Mouse (Mus musculus) gastrocnemius, postnatal 36 days (tissue): Measurements from ENCODE around the gene Clk3. TPM values are rescaled to one million over a fixed set of nuclear protein-coding genes. Genes with fewer than 3 reads are reported as not detected.

ENCODE experiments used
- DNase-seq, 2 experiments: peaks; one replicate each; pipeline ENCODE4 v3.0.0; 2022
- intact Hi-C: fragments of 180-260 bp; cut with DNase I; formaldehyde crosslinking; loops from one replicate; pipeline ENCODE4 v1.15.1; 2025
- total RNA-seq, 2 experiments: library from RNA; stranded (reverse); gene quantifications; 2 replicates each; pipeline ENCODE4 v1.2.3; 2021

Gene Clk3
- total RNA-seq, 2 experiments from 2014 or later = 35.9 to 37.7 TPM

DNA sequence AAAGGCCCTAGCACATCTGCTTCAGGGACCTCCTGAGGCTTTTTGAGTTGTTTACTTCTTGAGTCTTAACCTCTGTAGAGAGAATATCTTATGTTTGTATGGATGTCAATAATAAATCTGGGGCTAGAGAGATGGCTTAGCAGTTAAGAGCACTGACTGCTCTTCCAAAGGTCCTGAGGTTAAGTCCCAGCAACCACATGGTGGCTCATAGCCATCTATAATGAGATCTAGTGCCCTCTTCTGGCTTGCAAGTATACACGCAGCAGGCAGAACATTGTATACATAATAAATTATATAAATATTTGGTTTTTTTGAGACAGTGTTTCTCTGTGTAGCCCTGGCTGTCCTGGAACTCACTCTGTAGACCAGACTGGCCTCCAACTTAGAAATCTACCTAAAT is 8.5 kb upstream of the Clk3 start:
- intact Hi-C loops = loop anchor here (5.0 kb wide), 1 partner anchor 63 kb away; the partner anchor contains the start of gene Arid3b
- no peak for DNase-seq

DNA sequence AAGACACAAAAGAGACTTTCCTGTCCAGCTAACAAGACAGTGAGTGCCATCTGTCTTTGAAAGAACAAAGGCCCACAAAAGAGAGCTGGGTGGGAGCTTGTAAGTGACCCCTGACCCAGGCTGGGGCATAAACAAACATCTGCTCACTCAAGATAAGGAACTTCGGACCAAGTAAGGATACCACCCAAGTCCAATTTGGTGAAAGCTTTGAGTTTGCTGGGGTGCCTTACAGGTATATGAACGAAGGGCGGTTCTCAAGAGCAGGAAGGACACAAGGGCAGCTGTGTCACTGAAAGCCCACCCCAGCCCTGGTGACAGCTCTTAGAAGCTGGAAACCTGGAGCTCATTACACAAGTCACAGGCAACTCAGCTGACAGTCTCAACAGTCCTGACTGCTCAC is 8.1 kb upstream of the Clk3 start:
- DNase-seq = no peak
- intact Hi-C loops = loop anchor here (5.0 kb wide), 1 partner anchor 64 kb away; the partner anchor contains the start of gene Arid3b

DNA sequence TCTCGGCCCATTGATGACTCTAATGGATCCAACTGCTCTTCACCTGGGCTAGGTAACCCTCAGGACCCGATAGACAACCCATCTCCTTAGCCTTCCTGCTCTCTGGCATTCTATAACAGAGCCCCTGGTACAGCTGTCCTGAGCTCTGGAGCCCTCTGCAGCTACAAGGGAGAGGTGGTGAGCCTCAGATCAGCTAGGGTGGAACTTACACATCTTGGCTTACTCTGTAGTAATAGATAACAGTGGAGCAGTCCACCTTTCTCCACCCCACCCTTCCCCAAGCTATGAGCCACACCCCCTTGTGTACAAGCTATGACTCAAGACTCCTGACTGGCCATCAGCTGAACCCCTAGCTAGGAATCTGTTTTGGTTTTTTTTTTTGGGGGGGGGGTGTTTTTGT is 5.2 kb upstream of the Clk3 start:
- intact Hi-C loops = loop anchor here (5.0 kb wide), 1 partner anchor 66 kb away; the partner anchor contains the start of gene Arid3b
- DNase-seq = no peak

DNA sequence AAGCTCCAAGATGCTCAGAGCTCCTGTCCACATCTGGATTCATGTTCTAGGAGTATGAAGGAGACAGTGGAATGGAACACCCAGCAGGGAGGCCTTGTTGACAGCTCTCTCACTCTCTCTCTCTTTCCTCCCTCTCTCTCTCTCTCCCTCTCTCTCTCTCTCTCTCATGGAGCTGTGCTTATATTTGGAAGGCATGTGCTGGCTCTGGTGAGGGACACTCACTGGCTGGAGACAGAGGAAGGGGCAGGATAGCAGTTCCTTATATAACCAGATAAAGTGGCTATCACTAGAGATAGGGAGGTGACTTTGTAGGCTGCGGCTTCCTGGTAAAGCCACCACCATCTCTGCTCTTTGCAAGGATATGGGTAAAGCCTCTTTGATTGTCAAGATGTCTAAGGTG is 4.6 kb upstream of the Clk3 start:
- DNase-seq = no peak
- intact Hi-C loops = loop anchor here (5.0 kb wide), 1 partner anchor 67 kb away; the partner anchor contains the start of gene Arid3b

DNA sequence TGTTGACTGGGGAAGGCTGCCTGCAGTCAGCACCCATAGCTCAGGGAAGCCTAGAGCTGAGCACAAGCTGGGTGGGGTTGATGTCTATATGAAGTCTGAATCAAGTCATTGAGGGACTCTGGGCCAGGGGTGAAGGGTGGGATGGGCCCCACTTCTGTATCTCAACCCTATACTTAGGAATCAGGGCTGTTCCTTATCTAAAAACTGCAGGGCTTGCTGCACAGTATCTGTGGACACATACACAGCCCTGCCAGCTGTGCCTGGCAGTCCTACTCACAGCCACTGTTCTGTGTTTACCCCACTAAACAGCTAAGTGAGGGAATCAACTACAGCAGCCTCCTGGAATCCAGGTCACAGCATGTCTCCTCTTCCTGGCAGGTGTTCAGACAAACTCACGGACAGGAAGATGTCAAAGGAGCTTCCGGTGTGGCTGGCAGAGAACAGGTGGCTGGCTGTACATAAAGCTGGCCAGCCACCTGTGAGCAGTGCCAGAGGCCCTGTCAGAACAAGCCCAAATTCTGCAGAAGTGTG is 3.9 kb upstream of the Clk3 start:
- DNase-seq = no peak
- intact Hi-C loops = loop anchor here (5.0 to 10.0 kb wide), 2 partner anchors 68 to 225 kb away; partner anchors contain the start of gene Arid3b

DNA sequence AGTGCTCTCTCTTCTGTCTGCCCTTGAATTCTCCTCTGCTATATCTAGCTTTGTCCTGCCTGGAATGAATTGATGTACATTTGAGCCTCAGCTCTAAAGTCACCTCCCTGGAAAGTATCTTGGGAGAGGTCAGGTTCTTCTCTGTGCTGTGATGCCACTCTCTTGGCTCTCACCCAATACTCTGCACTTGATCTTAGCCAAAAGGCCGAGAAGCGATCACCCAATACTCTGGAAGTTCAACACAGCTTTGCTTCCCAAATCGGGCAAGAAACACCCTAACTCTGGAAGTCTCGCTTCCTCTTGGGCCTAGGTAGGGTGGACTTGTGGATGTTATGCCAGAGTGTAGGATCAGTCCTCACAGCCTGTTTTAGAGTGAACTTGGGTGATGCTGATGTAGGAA is 1.6 kb upstream of the Clk3 start:
- intact Hi-C loops = loop anchor here (10.0 kb wide), 1 partner anchor 228 kb away; no protein-coding TSS in a partner anchor
- no peak for DNase-seq

DNA sequence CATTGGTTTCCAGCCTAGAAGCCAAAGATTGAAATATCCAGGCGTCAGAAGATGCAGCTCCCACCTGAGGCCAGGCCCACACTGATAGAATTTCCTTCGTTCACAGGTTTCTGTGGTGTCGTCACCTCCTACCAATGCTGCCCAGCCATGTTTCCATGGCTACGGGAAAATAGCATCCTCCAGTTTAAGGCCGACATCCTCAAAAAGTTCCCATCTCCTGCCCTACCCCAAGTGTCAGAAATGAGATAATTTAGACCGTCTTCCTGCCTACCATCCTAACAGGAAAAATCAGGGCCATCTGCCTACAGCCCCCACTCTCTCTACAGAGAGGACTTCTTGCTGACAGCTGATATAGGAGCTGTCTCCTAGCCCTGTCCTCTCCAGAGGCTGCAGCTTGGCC is 771 bp upstream of the Clk3 start:
- intact Hi-C loops = loop anchor here (10.0 kb wide), 1 partner anchor 228 kb away; no protein-coding TSS in a partner anchor

DNA sequence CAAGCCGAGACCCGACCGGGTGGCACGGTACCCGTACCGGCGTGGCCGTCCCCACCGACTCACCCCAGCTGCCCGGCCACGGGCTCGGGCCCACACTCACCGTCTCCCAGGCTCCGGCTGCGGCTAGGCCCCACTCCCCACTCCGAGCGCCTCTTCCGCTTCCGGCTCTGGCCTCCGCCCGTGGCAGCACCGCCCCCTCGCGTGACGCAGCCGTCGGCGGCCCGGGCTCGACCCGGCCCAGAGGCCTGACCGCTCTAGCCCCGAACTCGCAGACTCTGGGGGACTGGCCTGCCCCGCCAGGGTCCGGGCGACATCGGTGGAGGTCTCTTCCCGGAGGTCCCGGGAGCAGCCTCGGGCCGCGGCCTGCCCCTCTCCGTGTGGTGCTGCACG is 691 bp downstream of the Clk3 start:
- intact Hi-C loops = loop anchor here (5.0 to 10.0 kb wide), 2 partner anchors 228 to 230 kb away; partner anchors contain the start of gene Fam219b
- DNase-seq = peak; percentile 92 to 93

More for the DNA sequence above, 771 bp upstream of the Clk3 start:
- no peak for DNase-seq

DNA sequence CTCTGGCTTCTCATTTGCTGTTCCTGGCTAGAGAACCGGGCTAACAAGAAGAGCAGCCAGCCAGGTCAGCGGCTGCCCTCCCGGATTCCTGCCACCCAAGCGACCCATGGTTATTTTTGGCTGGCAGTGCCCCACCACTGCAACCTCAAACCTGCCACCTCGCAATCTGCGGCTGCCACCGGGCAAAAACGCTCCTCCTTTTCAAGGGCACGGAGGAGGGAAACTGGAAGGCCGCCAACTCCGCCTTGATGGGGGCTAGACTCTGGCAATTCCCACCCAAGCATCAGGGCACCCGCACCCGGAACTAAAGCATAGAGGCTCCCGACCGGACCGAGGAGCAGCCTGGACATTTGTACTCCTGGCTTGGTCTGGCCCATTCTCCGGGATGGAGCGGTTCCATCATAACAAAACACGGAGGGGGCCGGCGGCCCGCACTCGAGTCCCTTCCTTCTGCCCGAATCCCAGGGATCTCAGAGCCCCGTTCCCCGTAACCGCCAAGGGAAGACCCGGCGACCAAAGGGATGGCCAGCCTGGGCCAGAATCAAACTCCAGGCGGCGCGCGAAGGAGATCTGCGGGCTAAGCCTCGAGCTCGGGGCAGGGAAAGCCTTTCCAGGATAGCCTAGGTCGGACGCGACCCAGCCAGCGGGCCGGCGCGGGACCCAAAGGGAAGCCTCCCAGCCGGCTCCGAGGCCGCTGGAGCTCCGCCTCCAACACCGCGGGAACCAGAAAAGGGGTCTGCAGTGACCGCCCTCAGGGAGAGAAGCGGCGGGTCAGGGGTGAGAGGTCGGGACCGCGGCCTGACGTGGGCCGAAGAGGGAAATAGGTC is 1.3 kb downstream of the Clk3 start:
- intact Hi-C loops = loop anchor here (5.0 to 10.0 kb wide), 2 partner anchors 227 to 230 kb away; partner anchors contain the start of gene Fam219b
- DNase-seq = peak; percentile 64 to 70

DNA sequence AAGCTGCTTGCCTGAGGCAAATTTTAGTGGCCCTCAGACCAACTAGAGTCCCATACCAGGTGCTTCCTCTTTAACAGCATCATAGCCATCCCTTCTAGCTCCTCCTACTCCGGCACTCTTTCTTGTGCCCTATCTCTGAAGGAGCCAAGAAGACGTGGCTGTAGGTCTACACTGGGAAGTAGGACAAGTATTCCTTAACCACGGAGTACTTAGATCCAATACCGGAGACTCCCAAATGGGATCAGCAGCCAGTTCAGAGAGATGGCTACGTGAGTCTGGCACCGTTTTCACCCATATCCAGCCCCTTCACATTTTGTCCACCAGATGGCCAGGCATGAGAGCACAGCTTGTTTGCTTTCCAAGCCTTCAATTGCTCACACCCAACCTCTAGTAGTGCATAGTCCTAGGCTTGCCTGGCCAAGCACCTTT is 3.1 kb downstream of the Clk3 start:
- no peak for DNase-seq
- intact Hi-C loops = loop anchor here (5.0 to 10.0 kb wide), 2 partner anchors 225 to 232 kb away; partner anchors contain the start of gene Fam219b

DNA sequence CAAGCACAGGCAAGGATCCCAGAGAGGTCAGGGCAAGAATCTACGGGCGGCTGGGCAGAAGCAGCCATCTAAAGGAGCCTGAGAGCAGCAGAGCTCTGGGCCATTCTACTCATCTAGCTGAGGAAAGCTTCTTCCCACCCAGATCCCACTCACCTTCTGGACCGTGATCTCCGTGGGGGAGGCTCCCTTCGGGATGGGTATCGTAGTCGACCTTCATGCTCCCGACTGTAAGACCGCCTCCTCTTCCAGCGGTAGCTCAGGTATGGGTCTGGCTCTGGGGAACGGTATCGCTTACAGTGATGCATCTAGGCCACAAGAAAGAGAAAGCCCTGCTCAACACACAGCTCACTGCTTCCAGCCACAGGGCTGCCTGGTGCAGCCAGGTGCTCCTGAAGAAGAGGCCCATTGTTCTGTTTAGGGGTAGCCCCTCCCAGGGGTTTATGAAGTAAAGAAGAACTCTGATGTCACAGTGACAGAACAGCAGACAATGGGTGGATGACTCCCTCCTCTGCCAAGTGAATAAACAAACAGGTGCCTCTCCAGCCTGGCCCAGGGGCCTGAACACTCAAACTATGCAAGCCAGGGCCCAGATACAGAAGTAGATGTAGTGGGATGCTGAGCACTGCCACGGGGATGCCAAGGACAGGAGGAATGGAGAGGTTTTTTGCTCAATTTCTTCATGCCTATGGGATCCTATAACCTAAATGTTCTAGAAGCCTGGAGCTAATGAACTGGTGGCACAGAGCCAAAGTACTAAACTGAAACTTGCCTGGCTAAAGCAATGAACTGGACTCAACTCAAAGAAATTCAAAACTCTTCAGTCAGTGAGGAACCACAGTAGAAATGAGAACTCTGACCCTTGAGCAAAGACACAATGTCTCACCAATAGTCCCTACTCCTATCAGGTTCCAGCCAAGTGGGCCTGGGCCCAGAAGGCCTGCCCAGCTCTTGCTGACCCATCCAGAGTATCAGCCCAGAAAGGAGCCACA is 3.8 kb downstream of the Clk3 start:
- DNase-seq = no peak
- intact Hi-C loops = loop anchor here (5.0 to 10.0 kb wide), 2 partner anchors 225 to 233 kb away; partner anchors contain the start of gene Fam219b

DNA sequence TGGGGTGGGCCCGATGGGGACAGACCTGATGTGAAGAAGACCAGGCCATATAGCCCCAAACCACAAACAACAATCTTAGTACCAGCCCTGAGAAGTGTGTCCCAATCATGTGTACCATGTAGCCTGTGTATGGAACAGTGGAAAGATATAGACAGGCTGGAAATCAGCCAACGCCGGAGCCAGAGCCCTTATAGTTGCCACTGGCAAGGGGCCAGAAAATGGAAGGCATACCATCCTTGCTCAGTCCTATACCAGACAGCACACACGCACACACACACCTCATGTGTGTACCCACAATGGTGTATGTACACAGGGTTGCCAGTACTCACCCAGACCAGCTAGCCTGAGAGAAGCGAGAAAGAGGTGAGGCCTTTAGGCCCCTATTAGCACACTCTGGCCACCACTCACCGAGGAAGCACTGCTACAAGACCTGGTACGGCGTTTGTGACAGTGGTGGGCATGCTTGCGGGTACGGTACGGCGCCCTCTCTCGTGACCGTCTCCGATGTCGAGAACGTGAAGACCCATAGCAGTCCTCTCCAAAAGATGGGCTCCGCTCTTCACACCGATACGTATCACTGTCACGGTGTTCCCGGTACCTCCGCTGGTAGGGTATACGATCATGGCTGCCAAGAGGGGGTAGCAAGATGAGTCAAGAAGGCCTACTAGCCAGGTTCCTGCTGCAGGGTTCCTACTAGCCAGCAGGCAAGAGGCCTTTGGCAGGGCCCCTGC is 5.1 kb downstream of the Clk3 start:
- intact Hi-C loops = loop anchor here (5.0 to 10.0 kb wide), 2 partner anchors 223 to 234 kb away; partner anchors contain the start of gene Fam219b
- no peak for DNase-seq

DNA sequence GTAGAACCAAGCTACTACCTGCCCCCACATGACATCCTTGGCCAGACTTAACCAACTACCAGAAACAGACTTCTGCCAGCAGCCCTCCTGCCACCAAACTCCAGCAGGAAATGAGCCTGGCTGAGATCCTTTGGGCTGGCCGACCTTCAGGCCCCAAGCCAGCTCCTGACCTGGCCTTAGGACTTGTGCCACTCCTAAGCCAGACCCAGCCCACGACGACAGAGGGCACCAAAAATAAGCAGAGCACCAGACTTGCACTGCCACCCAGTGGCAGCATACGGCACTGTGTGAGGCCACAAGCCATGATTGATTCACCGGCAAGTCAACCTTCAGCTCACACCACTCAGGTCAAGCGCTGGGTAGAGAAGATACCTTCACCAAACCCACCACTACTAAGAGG is 6.4 kb downstream of the Clk3 start:
- DNase-seq = peak; percentile 72 to 78
- intact Hi-C loops = no loop called here

DNA sequence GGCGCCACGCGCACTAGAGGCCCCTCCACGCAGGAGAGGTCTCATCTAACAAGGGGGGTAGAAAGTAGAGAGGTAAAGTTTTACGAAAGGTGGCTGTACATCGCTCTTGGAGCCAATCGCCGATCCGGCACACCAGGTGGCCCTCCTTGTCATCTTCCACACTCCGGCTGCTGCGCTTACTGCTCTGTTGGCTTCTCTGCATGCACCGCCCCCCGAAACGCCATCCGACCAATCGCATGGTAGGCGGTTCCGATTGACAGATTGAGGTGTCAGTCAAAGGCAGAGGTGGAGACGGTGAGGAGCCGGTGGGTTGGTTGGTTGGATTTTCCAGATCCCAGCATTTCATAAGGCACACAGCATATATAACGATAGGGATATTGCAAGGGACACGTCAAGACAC is 7.1 kb downstream of the Clk3 start:
- intact Hi-C loops = no loop called here
- DNase-seq = no peak

DNA sequence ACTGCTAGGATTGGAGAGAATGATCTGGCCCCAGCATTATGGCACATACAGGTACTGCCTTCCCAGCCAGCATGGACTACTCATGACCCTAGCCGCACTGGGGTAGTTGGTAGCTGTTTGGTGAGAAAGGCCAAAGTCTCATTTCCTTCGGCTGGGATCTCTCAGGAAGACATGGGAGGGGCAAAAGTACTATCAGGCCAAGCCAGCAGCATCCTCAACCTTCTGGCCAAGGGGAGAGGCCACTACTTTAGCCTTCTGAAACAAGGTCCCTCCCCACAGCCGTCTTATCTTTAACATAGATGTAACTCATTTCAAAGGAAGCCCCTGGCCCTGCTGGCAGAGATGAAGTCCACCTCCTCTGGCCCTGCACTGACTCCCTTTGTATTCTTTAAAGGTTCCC is 8.1 kb downstream of the Clk3 start:
- no peak for DNase-seq
- intact Hi-C loops = no loop called here

DNA sequence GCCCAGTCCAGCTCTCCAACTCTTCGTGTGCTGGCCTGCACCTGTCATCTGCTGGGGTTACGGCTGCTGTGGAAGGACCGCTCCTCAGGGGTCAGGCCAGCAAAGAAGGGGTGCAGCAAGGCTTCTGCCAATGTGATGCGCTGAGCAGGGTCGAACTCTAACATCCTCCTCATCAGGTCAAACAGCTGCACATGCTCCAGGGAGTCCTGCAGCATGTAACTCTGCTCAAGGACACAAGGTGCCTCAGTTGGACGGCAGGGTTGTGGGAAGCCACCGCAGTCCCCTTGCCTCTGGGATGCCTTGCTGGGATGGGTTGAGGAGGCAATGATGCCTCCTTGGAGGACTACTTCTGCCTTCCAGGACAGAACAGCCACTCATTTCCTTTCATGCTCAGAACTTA is 14.8 kb downstream of the Clk3 start:
- no peak for DNase-seq
- intact Hi-C loops = no loop called here

DNA sequence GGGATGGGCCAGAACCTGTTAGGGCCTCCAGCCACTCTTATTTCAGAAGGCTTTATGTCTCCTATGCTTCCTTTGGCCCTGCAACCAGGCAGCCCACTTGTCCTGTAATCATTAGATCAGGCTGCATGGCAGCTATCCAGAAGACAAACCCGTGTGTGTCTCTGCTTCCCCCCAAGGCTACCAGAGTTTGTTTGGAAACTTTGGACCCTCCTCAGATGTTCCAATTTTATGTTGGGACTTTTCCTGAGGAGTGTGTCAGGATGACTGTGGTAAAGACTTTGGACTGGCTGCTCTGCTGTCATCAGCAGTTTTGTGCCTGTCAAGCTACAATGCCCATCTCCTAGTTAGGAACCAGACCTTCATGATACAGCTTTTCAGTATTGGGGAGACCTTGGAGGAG is 16.8 kb downstream of the Clk3 start:
- intact Hi-C loops = no loop called here
- no peak for DNase-seq

DNA sequence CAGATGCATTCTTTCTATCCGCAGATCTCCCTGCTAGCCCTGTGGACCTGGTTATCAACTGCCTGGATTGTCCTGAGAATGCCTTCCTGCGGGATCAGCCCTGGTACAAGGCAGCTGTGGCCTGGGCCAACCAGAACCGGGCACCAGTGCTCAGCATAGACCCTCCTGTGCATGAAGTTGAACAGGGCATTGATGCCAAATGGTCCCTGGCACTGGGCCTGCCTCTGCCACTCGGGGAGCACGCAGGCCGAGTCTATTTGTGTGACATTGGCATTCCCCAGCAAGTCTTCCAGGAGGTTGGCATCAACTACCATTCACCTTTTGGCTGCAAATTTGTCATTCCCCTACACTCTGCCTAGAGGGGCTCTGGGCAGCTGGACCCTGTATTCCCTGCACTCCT is 17.5 kb downstream of the Clk3 start:
- DNase-seq = no peak
- intact Hi-C loops = no loop called here

DNA sequence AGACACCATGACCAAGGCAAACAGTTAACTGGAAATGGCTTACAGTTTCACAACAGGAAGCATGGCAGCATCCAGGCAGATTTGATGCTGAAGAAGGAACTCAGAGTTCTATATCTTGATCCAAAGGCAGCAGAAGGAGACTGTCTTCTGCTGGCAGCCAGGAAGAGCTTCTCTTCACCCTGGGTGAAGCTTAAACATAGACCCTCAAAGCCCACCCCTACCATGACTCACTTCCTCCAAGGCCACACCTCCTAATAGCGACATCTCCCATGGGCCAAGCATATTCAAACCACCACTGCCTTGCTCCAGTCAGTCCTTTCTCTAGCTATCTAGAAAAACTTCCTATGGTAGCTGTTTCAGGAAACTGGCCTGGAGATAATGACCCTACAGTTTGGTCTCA is 18.6 kb downstream of the Clk3 start:
- intact Hi-C loops = no loop called here
- DNase-seq = no peak
